Mouse (Mus musculus): Measurements from ENCODE around the gene Cnst. TPM values are rescaled to one million over a fixed set of nuclear protein-coding genes. Genes with fewer than 3 reads are reported as not detected.
"Not testable (repeated sequence)": the region's sequence is repeated elsewhere in the genome, so short reads cannot be mapped to it uniquely, and the experiment has no call there.

Cnst gene
- polyA plus RNA-seq, 1 experiment from 2014 or later, result 21.6 TPM

DNA sequence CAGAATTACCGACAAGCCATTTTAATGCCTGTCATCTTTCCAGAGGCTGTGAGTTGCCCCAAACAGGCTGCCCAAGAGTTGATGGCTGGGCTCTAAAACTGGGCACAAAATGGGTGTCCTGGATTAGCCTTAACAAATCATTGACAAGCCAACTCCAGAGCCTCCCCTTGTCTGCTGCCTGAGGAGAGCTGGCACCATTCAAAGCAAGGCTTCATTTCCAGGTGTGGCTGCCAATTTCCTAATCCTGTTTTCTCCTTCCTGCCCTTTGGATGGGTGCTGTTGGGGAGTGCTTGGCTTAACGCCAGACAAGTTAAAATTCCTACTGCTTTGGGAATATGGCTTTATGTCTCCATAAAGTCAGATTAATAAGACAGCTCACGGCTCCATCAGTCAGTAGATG lies 98.0 kb downstream of the Cnst start:
- DNase-seq (ENCODE audit: low spot score), result no peak
- no peaks in the 10 kb centered on the region for H3K36me3 ChIP-seq (replicated peaks)
- H3K4me1 ChIP-seq, result peaks cover 9% of the 10 kb centered on the region
- no peaks in the 10 kb centered on the region for H3K27me3 ChIP-seq (replicated peaks; ENCODE audit: low read depth, poor library complexity, severe bottlenecking)
- 84% methylated on average over 3 of the region's 3 CpGs for WGBS
- no peak overlapping the region for H3K4me3 ChIP-seq
- H3K27ac ChIP-seq (replicated peaks), result no peak overlapping the region
- H3K9me3 ChIP-seq, result no peaks in the 10 kb centered on the region

DNA sequence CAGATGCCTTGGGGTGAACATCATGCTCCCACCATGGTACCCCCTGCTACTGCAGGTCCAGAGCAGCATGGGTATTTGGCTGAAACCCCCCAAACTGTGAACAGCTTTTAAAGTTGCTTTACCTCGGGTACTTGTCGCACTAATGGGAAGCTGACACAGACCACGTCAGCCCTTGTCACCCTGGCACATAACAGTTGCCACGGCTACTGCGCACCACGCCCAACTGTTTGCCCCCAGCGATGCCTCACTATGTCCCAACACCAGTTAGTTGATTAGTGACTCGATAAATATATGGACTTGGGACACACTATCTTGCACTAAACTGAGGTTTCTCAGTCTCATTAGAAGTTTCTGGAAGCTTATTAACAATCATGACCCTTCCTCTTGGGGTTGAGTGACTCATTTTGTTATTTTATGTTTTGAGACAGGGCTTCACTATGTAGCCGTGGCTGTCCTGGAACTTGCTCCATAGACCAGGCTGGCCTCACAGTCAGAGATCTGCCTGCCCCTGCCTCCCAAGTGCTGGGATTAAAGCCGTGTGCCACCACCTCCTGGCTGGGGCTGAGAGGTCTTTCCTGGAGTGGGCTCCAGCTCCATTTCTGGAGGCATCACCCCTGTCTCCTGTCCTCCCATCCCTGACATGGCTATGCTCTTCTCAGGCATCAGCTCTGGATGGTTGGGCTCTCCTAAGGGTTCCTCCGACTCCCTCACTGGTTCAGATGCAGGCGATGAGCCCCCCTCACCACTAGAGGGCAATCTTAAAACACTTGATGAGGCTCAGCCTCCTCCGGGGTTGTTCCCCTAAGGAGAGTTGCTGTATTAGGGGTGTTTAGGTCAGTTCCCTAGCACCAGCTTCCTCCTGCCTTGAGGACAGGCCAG lies 99.2 kb downstream of the Cnst start:
- Histone ChIP-seq H3K36me3 (replicated peaks) (no peaks in the 10 kb centered on the region), H3K4me1 (peaks cover 10% of the 10 kb centered on the region), H3K9me3 (no peaks in the 10 kb centered on the region), H3K4me3 (peak overlapping the region; percentile 41), H3K27me3 (replicated peaks; ENCODE audit: low read depth, poor library complexity, severe bottlenecking) (no peaks in the 10 kb centered on the region), H3K27ac (replicated peaks) (peak overlapping the region; percentile 31; the same call in 1 of the 2 replicates)
- 64% methylated on average over 13 of the region's 13 CpGs for WGBS
- peak; percentile 83 for DNase-seq (ENCODE audit: low spot score)

DNA sequence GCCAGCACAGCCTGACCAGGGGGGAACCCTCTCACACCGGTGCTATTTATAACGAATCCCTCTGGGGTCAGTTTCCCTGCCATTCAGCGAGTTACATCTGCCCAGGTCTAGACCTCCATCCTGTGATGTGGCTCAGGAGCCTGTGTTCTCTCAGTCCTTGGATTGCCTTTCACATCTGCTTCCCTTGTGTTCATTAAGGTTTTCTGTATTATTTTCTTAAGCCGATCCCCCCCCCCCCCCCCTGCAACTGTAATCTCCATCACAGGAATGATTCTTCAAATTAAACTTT lies 99.8 kb downstream of the Cnst start:
- no peak for DNase-seq (ENCODE audit: low spot score)
- Histone ChIP-seq H3K4me3 (peak overlapping the region; percentile 41), H3K9me3 (no peaks in the 10 kb centered on the region), H3K27ac (replicated peaks) (peak overlapping the region; percentile 31; the same call in 1 of the 2 replicates), H3K4me1 (peaks cover 10% of the 10 kb centered on the region), H3K27me3 (replicated peaks; ENCODE audit: low read depth, poor library complexity, severe bottlenecking) (no peaks in the 10 kb centered on the region), H3K36me3 (replicated peaks) (no peaks in the 10 kb centered on the region)
- 21% methylated on average over 4 of the region's 4 CpGs for whole genome bisulfite sequencing

DNA sequence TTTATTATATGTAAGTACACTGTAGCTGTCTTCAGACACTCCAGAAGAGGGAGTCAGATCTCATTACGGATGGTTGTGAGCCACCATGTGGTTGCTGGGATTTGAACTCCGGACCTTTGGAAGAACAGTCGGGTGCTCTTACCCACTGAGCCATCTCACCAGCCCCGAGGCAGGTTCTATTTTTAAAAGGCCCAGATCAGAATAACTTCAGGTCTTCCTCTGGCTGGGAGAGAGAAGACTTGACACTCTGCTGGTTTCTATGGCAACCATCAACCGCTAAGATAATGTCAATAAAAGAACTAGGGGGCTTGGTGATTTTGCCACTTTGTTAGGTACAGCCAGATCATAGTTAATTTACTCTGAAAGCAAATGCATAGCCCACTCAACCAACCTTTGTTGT lies 102.5 kb downstream of the Cnst start:
- H3K4me1 ChIP-seq; H3K4me3 ChIP-seq; H3K9me3 ChIP-seq; H3K27me3 ChIP-seq (replicated peaks; ENCODE audit: low read depth, poor library complexity, severe bottlenecking); DNase-seq (ENCODE audit: low spot score); H3K27ac ChIP-seq (replicated peaks); H3K36me3 ChIP-seq (replicated peaks): not testable (repeated sequence)
- WGBS, result 87% methylated on average over 5 of the region's 5 CpGs

DNA sequence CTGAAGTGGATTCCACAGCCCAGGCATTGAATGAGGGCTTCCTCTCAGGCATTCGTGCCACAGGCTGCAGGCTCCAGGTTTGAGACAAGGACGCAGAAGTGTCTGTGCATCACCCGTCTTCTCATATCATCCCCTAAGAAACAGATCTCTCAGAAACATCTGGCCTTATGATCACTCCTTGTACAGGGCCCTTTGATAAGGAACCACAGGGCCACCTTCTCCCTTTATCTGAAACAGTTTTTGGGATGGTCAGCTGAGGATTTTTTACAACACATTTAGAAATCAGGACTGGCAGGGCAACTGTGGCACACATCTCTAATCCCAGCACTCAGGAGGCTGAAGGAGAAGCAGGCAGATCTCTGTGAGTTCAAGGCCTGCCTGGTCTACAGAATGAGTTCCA lies 103.2 kb downstream of the Cnst start:
- H3K9me3 ChIP-seq, result no peaks in the 10 kb centered on the region
- no peak for DNase-seq (ENCODE audit: low spot score)
- 77% methylated on average over 3 of the region's 3 CpGs for WGBS
- no peaks in the 10 kb centered on the region for H3K27me3 ChIP-seq (replicated peaks; ENCODE audit: low read depth, poor library complexity, severe bottlenecking)
- no peak overlapping the region for H3K4me3 ChIP-seq
- H3K4me1 ChIP-seq, result peaks cover 10% of the 10 kb centered on the region
- H3K36me3 ChIP-seq (replicated peaks), result no peaks in the 10 kb centered on the region
- no peak overlapping the region for H3K27ac ChIP-seq (replicated peaks)

DNA sequence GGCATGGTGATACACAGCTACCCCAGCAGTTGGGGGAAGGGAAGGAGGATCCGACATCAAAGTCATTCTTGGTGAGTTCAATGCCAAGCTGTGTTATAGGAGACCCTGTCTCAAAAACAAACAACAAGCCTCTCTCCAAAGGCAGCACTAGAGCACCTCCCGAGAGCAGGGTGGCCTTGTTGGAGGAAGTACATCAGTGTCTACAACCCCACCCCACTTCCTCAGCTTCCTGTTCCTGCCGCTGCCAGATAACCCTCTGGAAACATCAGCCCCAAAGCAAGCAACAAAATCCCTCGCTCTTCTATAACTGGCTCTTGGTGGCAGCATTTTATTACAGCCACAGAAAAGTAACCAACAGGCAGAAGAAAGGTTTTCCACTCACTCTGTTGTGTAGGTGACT lies 104.1 kb downstream of the Cnst start:
- peaks cover 10% of the 10 kb centered on the region for H3K4me1 ChIP-seq
- WGBS, result 81% methylated on average over 4 of the region's 4 CpGs
- no peaks in the 10 kb centered on the region for H3K9me3 ChIP-seq
- H3K36me3 ChIP-seq (replicated peaks), result no peaks in the 10 kb centered on the region
- no peak for DNase-seq (ENCODE audit: low spot score)
- H3K4me3 ChIP-seq, result no peak overlapping the region
- no peaks in the 10 kb centered on the region for H3K27me3 ChIP-seq (replicated peaks; ENCODE audit: low read depth, poor library complexity, severe bottlenecking)
- H3K27ac ChIP-seq (replicated peaks), result no peak overlapping the region

DNA sequence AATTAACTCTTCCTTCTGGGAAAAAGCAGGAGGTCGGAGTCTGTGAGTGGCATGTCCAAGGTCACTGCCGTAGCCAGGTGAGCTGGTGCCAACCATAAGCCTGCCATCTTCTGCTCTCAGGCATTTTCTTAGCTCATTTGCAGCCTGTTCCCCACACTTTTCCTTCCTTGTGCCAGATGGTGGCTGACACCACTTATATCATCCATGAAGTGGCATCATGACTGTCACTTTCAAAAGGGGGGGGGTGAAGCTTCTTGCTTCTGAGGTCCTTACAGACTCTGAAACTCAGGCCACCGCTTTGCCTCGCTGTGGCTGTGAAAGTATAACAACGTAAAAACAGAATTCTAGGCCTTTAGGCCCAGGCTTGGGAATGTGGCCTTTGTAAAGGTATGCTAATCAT lies 105.1 kb downstream of the Cnst start:
- 83% methylated on average over 5 of the region's 5 CpGs for WGBS
- no peak for DNase-seq (ENCODE audit: low spot score)
- H3K9me3 ChIP-seq, result no peaks in the 10 kb centered on the region
- H3K4me3 ChIP-seq, result no peak overlapping the region
- no peak overlapping the region for H3K27ac ChIP-seq (replicated peaks)
- H3K4me1 ChIP-seq, result 0 out of 2 replicates have a peak, but pooled peaks cover 3% of the 10 kb centered on the region
- no peaks in the 10 kb centered on the region for H3K36me3 ChIP-seq (replicated peaks)
- no peaks in the 10 kb centered on the region for H3K27me3 ChIP-seq (replicated peaks; ENCODE audit: low read depth, poor library complexity, severe bottlenecking)

DNA sequence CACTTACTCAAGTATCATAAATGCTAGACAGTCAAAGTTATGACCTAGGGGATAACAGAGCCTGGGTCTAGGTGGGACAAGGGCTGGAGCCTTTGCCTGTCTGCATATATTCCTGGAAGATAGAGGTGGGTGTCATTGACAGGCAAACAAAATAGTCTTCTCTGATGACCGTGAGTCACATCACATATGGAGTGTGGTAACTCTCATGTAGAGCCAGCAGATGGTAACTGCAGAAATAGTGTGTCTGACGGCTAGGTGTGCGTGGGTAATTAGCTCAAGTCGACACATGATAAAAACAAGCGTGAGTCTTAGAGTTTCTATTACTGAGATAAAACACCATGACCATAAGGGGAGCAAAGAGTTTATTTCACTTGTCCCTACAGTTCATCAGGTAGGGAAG lies 116.9 kb downstream of the Cnst start:
- H3K36me3 ChIP-seq (replicated peaks), result no peaks in the 10 kb centered on the region
- no peak overlapping the region for H3K27ac ChIP-seq (replicated peaks)
- no peaks in the 10 kb centered on the region for H3K27me3 ChIP-seq (replicated peaks; ENCODE audit: low read depth, poor library complexity, severe bottlenecking)
- DNase-seq (ENCODE audit: low spot score), result no peak
- 94% methylated on average over 5 of the region's 5 CpGs for WGBS
- no peaks in the 10 kb centered on the region for H3K9me3 ChIP-seq
- peaks cover 8% of the 10 kb centered on the region for H3K4me1 ChIP-seq
- H3K4me3 ChIP-seq, result no peak overlapping the region

DNA sequence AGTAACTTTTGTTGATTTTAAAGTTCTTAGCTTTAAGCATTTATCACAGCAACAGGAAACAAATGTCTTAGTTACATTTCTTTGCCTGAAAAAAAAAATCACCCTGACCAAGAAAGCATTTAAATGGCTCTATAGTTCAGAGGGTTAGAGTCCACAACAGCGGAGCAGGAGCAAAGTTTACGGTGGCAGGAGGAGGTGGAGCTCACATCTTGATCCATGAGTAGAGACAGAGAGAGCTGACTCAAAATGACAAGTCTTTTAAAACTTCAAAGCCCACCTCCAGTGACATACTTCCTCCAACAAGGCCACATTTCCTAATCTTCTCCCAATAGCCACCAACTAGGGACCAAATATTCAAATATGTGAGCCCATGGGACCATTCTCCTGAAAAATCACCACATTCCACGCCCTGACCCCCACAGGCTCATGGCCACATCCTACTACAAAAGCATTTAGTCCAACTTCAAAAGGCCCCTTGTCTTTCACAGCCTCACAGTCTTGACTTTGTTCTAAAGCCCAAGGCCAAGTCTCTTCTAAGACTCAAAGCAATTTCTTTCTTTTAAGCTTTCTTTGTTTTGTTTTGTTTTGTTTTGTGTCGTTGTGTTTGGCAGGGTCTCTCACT lies 118.2 kb downstream of the Cnst start:
- DNase-seq (ENCODE audit: low spot score), result no peak
- Histone ChIP-seq H3K9me3 (no peaks in the 10 kb centered on the region), H3K36me3 (replicated peaks) (no peaks in the 10 kb centered on the region), H3K27me3 (replicated peaks; ENCODE audit: low read depth, poor library complexity, severe bottlenecking) (no peaks in the 10 kb centered on the region), H3K4me1 (peaks cover 17% of the 10 kb centered on the region), H3K4me3 (no peak overlapping the region), H3K27ac (replicated peaks) (no peak overlapping the region)
- 66% methylated on average over 4 of the region's 4 CpGs for WGBS

DNA sequence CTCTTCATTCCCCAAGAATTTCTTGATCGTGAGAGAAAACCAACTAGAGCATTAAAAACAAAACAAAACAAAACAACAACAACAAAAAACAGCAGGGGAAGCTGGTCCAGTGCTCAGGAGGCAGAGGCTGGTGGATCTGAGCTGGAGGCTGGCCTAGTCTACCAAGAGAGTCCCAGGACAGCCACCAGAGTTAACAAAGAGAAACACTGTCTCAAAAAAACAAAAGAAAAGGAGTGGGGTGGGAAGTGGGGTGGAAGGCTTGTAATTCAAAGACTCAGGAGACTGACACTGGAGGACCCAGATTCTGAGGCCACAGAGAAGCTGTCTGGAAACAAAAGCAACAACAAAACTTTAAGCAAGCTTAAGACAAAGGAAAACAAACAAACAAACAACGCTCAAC lies 120.8 kb downstream of the Cnst start:
- Histone ChIP-seq H3K27me3 (replicated peaks; ENCODE audit: low read depth, poor library complexity, severe bottlenecking) (no peaks in the 10 kb centered on the region), H3K4me3 (peak overlapping the region; percentile 88; the same call in 1 of the 2 replicates), H3K27ac (replicated peaks) (0 out of 2 replicates have a peak overlapping the region, but pooled peaks have one; percentile 1), H3K9me3 (no peaks in the 10 kb centered on the region), H3K36me3 (replicated peaks) (peaks cover 10% of the 10 kb centered on the region), H3K4me1 (peaks cover 20% of the 10 kb centered on the region)
- 60% methylated on average over 2 of the region's 2 CpGs for WGBS
- DNase-seq (ENCODE audit: low spot score), result no peak

DNA sequence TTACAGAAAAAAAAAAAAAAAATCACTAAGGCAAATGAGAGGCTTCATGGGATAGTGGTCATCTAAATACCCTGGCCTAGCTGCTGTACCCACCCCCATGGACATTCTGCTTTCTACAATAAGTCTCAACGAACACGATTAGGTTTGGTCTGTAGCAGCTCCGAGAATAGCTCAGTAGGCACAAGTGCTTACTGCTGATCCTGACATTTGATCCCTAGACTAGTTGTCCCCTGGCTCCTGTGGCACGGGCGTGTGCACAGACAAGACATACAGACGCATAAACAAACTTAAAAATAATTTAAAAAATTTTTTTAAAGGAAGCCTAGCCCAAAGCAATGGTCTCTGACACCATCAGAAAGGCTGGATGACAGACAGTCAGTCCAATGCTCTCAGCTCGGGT lies 121.3 kb downstream of the Cnst start:
- DNase-seq (ENCODE audit: low spot score), result no peak
- under 1% methylated on average over 7 of the region's 7 CpGs for WGBS

DNA sequence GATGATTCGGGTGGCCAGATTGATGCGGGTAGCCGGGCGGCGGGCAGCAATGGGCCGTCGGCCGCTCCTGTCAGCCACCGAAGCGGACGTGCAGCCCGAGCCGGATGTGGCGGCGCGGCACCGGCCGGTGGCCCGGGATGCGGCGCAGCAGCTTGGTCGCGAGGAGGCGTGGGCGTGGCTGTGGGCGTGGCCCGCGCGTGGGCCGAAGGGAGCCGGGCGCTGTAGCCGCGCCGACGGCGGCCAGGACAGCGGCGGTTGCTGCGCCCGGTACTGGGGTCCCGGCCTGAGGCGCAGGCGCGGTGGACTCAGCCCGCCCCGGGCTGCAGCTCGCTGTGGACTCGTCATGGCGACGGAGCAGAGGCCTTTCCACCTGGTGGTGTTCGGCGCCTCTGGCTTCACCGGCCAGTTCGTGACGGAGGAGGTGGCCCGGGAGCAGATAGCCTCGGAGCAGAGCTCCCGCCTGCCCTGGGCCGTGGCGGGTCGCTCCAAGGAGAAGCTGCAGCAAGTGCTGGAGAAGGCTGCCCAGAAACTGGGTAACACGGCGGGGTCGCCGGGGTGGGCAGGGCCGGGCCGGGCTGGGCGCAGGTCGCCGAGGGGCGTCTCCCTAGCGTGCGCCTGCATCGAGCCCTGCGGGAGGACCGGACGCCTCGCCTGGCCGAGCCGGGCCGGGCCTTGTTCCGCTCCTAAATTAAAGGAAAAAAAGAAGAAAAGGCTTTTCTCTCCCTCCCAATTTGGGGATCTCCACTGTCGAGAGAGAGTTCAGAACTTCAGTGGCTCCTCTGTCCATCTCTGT lies 122.0 kb downstream of the Cnst start, which contains the start of gene Sccpdh:
Sccpdh (plus strand) TSS at position 198 of the 793 bp plus-strand sequence.
- Histone ChIP-seq H3K27me3 (replicated peaks; ENCODE audit: low read depth, poor library complexity, severe bottlenecking) (no peaks in the 10 kb centered on the region), H3K4me1 (peaks cover 20% of the 10 kb centered on the region), H3K36me3 (replicated peaks) (peaks cover 23% of the 10 kb centered on the region), H3K9me3 (no peaks in the 10 kb centered on the region), H3K27ac (replicated peaks) (peak within 1 kb of the TSS; percentile 92), H3K4me3 (peak within 1 kb of the TSS; percentile 88)
- peak; percentile 90 for DNase-seq (ENCODE audit: low spot score)
- under 1% methylated on average over 84 of the region's 84 CpGs for WGBS

More for the DNA sequence above, 121.3 kb downstream of the Cnst start:
- Histone ChIP-seq H3K4me1 (peaks cover 20% of the 10 kb centered on the region), H3K27ac (replicated peaks) (peak overlapping the region; percentile 92), H3K4me3 (peak overlapping the region; percentile 88), H3K27me3 (replicated peaks; ENCODE audit: low read depth, poor library complexity, severe bottlenecking) (no peaks in the 10 kb centered on the region), H3K9me3 (no peaks in the 10 kb centered on the region), H3K36me3 (replicated peaks) (peaks cover 15% of the 10 kb centered on the region)

All from embryonic facial prominence, embryonic 10.5 days (tissue).